Mouse (Mus musculus) hindbrain, embryonic 13.5 days (tissue): ENCODE data around the gene Fv1. TPM values are rescaled to one million over a fixed set of nuclear protein-coding genes. Genes with fewer than 3 reads are reported as not detected.

Source experiments
- ATAC-seq: fragments of 200-750 bp; cut with Nextera tagmentation; 2 replicates; pipeline ENCODE4 v1.8.0; 2017; ENCODE audit warnings: moderate TSS enrichment; ENCODE audit not compliant: low FRiP score
- H3K27ac ChIP-seq: fragments of 300-500 bp; sonication (generic); 2 replicates; pipeline ENCODE4 v1.5.1; 2015; ENCODE audit warnings: inconsistent platforms, mild to moderate bottlenecking, moderate library complexity
- H3K27me3 ChIP-seq: fragments of 300-500 bp; sonication (generic); 2 replicates; pipeline ENCODE4 v1.6.1; 2015; ENCODE audit warnings: mild to moderate bottlenecking, inconsistent platforms
- H3K36me3 ChIP-seq: fragments of 300-500 bp; sonication (generic); 2 replicates; pipeline ENCODE4 v1.6.1; 2015; ENCODE audit warnings: mild to moderate bottlenecking, inconsistent platforms
- H3K4me1 ChIP-seq: fragments of 300-500 bp; sonication (generic); replicated peaks from 2 replicates; pipeline ENCODE4 v1.6.1; 2015; ENCODE audit warnings: inconsistent platforms
- H3K4me2 ChIP-seq: fragments of 300-500 bp; sonication (generic); 2 replicates; pipeline ENCODE4 v1.6.1; 2015; ENCODE audit warnings: inconsistent platforms, mild to moderate bottlenecking, moderate library complexity
- H3K4me3 ChIP-seq: fragments of 300-500 bp; sonication (generic); 2 replicates; pipeline ENCODE4 v1.5.1; 2015; ENCODE audit warnings: mild to moderate bottlenecking, inconsistent platforms
- H3K9ac ChIP-seq: fragments of 300-500 bp; sonication (generic); 2 replicates; pipeline ENCODE4 v1.6.1; 2015; ENCODE audit warnings: mild to moderate bottlenecking, inconsistent platforms
- H3K9me3 ChIP-seq: fragments of 300-500 bp; sonication (generic); 2 replicates; pipeline ENCODE4 v1.6.1; 2016; ENCODE audit warnings: inconsistent platforms
- WGBS: fragments of 180-500 bp; shearing (Covaris S2); methylation state at CpG from one replicate; pipeline ENCODE4 v1.1.7; 2015; 5-methylcytosine and 5-hydroxymethylcytosine counted together
- polyA plus RNA-seq: library from polyadenylated mRNA; unstranded; fragments of >200 nt; fragmentation: Nextera tagmentation; extraction: Ambion mirVana; gene quantifications from 2 replicates; pipeline ENCODE4 v1.2.1, GENCODE M21; 2015

Gene Fv1
- polyA plus RNA-seq, 1 experiment from 2014 or later: 10.9 TPM

- Histone ChIP-seq H3K4me1 (no peaks in the 10 kb centered on the region), H3K9ac (no peak overlapping the region), H3K27me3 (no peaks in the 10 kb centered on the region), H3K4me2 (no peak overlapping the region), H3K36me3 (no peaks in the 10 kb centered on the region), H3K9me3 (no peaks in the 10 kb centered on the region), H3K4me3 (no peak overlapping the region), H3K27ac (no peak overlapping the region)
- 0 out of 2 replicates have a peak, but pooled peaks have one; percentile 22 for ATAC-seq
- 62% methylated on average over 7 of the region's 7 CpGs for WGBS
Measured at GRCm38 (mm10) chr4:147918459-147919121, 49.8 kb downstream of the Fv1 start.

Other genes with a start within 250 kb of the Fv1 start
- 1.6 and 2.2 TPM in 2 replicates for gene Zfp979, start 226.5 kb upstream of the Fv1 start, polyA plus RNA-seq
- not detected in 2 replicates for gene Zfp534, start 166.4 kb upstream of the Fv1 start, polyA plus RNA-seq
- gene Zfp984, start 59.2 kb upstream of the Fv1 start, polyA plus RNA-seq: 4.1 and 4.8 TPM in 2 replicates
- gene Zfp933, start 20.6 kb upstream of the Fv1 start, polyA plus RNA-seq: 6.8 TPM in 2 replicates
- 43.3 and 46.5 TPM in 2 replicates for gene Miip, start 163 bp upstream of the Fv1 start, polyA plus RNA-seq
- gene Mfn2, start 35.7 kb downstream of the Fv1 start, polyA plus RNA-seq: 82.6 and 86.9 TPM in 2 replicates
- gene Plod1, start 67.8 kb downstream of the Fv1 start, polyA plus RNA-seq: 26.6 and 28.1 TPM in 2 replicates
- 12.6 and 13.0 TPM in 2 replicates for gene 2510039O18Rik, start 71.9 kb downstream of the Fv1 start, polyA plus RNA-seq
- 0.30 TPM in 1 of 2 replicates, not detected in the other for gene Nppb, start 116.8 kb downstream of the Fv1 start, polyA plus RNA-seq
- gene Nppa, start 131.7 kb downstream of the Fv1 start, polyA plus RNA-seq: 3.9 and 5.2 TPM in 2 replicates
- gene Clcn6, start 169.8 kb downstream of the Fv1 start, polyA plus RNA-seq: 30.7 and 32.8 TPM in 2 replicates
- gene Mthfr, start 170.1 kb downstream of the Fv1 start, polyA plus RNA-seq: 22.1 and 22.3 TPM in 2 replicates
- gene Agtrap, start 219.1 kb downstream of the Fv1 start, polyA plus RNA-seq: 7.6 and 8.4 TPM in 2 replicates